Mouse (Mus musculus): Measurements from ENCODE around the gene Cyb5b. TPM values are rescaled to one million over a fixed set of nuclear protein-coding genes. Genes with fewer than 3 reads are reported as not detected.

The Cyb5b gene
- polyA plus RNA-seq, 1 experiment from 2014 or later = 116 TPM

- Histone ChIP-seq H3K4me2 (no peak overlapping the region), H3K4me3 (no peak overlapping the region), H3K9ac (no peak overlapping the region), H3K9me3 (no peaks in the 10 kb centered on the region), H3K4me1 (no peaks in the 10 kb centered on the region), H3K27me3 (replicated peaks) (no peaks in the 10 kb centered on the region), H3K36me3 (replicated peaks) (peaks cover 8% of the 10 kb centered on the region; the same call in 1 of the 2 replicates), H3K27ac (no peak overlapping the region)
- no peak for ATAC-seq (replicated peaks)
These were observed 8.4 kb downstream of the Cyb5b start for GRCm38 (mm10) chr8:107158890-107159289.

- H3K4me2 ChIP-seq = no peak overlapping the region
- H3K4me3 ChIP-seq = no peak overlapping the region
- H3K4me1 ChIP-seq = no peaks in the 10 kb centered on the region
- 85% methylated on average over 7 of the region's 7 CpGs for WGBS
- H3K27me3 ChIP-seq (replicated peaks) = no peaks in the 10 kb centered on the region
- peaks cover 5% of the 10 kb centered on the region for H3K36me3 ChIP-seq (replicated peaks)
- no peak overlapping the region for H3K27ac ChIP-seq
- no peak for ATAC-seq (replicated peaks)
- H3K9ac ChIP-seq = no peak overlapping the region
- H3K9me3 ChIP-seq = no peaks in the 10 kb centered on the region
These were observed 13.9 kb downstream of the Cyb5b start for GRCm38 (mm10) chr8:107164251-107164773.

DNA sequence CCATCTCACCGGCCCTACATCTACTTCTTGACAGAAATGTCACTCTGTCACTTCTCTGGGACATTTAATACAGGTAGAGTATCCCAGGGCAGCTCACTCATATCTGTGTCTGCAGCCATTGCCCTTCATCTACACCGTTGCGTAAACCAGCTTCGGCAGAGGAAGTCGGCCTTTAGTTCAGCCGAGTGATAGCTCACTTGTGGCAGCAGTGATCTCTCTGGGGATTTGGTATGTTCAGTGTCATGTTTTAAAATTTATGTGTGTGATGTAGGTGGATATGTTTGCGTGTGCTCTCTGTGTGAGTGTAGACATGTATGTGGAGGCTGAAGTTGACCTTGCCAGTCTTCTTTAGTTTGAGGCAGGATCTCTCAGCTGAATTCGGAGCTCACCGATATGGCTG is 15.3 kb downstream of the Cyb5b start:
- no peak for ATAC-seq (replicated peaks)
- no peak overlapping the region for H3K27ac ChIP-seq
- no peak overlapping the region for H3K9ac ChIP-seq
- H3K4me3 ChIP-seq = no peak overlapping the region
- H3K36me3 ChIP-seq (replicated peaks) = peaks cover 18% of the 10 kb centered on the region
- no peaks in the 10 kb centered on the region for H3K27me3 ChIP-seq (replicated peaks)
- WGBS = 96% methylated on average over 9 of the region's 9 CpGs
- H3K4me2 ChIP-seq = no peak overlapping the region
- no peaks in the 10 kb centered on the region for H3K9me3 ChIP-seq
- H3K4me1 ChIP-seq = no peaks in the 10 kb centered on the region

DNA sequence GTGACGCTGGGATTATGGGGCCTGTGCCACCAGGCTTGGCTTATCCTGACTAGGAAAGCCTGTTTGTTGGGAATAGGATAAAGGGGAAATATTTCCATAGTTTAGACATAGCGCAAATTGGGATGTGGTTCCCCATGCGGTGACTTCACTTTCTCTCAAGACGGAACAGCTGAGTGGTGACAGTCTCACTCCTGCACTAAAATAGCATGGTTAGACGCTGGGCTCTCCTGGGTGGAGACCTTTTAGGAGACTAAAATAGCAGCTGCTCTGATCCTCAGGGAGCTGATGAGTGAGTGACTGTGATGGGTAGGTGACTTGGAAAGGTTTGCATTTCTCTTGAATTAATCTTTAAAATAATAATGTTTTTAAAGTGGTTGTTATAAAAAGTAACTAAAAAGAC is 17.4 kb downstream of the Cyb5b start:
- Histone ChIP-seq H3K27ac (no peak overlapping the region), H3K4me1 (no peaks in the 10 kb centered on the region), H3K4me3 (no peak overlapping the region), H3K27me3 (replicated peaks) (no peaks in the 10 kb centered on the region), H3K4me2 (no peak overlapping the region), H3K9me3 (no peaks in the 10 kb centered on the region), H3K9ac (no peak overlapping the region), H3K36me3 (replicated peaks) (peaks cover 20% of the 10 kb centered on the region)
- 90% methylated on average over 5 of the region's 5 CpGs for WGBS
- no peak for ATAC-seq (replicated peaks)

DNA sequence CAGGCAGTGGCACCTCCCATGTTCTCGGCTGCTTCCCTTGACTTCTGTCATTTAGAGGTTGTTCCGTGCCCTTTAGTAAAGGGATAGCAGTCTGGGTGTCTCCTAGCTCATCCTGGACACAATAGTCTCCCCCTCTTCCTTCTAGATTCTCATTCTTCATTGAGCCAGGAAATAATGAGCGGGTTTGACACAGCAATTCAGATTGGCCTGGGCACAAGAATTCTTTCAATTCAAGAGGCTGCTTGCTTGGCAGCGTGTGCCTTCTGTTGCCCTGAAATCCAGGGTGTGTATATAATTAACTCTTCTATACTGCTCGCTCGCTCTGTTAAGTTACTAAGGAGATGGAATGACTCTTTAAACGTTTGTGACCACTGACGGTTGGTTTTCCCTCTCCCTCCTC is 21.7 kb downstream of the Cyb5b start:
- no peaks in the 10 kb centered on the region for H3K9me3 ChIP-seq
- no peak overlapping the region for H3K4me2 ChIP-seq
- H3K27me3 ChIP-seq (replicated peaks) = no peaks in the 10 kb centered on the region
- H3K4me1 ChIP-seq = no peaks in the 10 kb centered on the region
- no peak overlapping the region for H3K9ac ChIP-seq
- H3K27ac ChIP-seq = no peak overlapping the region
- peaks cover 15% of the 10 kb centered on the region for H3K36me3 ChIP-seq (replicated peaks)
- ATAC-seq (replicated peaks) = no peak
- H3K4me3 ChIP-seq = no peak overlapping the region
- 62% methylated on average over 8 of the region's 8 CpGs for WGBS

DNA sequence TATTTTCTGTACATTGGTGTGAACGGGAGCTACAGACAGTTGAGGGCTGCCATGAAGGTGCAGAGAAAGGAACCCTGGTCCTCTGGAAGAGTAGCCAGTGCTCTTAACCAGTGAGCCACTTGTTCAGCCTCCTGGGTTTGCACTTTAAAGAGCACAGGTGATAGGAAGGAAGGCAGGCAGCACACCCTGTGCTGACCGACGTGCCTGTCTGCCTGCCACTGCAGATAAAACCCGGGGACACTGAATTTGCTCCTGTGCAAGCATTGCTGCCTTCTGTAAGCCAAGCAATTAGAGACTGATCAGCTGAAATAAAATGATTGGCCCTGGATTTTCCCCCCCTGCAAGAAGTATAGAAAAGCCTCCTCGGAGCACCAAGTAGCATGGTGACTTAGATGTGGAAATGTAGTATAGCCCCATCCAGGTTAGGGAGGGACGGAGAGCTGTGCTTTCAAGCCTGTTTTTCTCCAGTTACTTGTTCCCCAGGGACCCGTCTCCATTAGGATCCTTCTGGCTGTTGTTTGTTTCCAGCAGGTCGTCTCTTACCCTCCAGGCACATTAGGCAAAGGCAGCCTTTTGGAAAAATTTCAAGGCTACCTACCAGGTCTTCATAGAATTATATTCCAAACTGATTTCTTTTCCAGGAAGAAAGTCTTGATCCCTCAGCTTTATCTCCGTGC is 22.7 kb downstream of the Cyb5b start:
- H3K9ac ChIP-seq = no peak overlapping the region
- peaks cover 23% of the 10 kb centered on the region for H3K36me3 ChIP-seq (replicated peaks)
- H3K27ac ChIP-seq = no peak overlapping the region
- H3K9me3 ChIP-seq = no peaks in the 10 kb centered on the region
- H3K4me2 ChIP-seq = no peak overlapping the region
- no peak overlapping the region for H3K4me3 ChIP-seq
- H3K4me1 ChIP-seq = no peaks in the 10 kb centered on the region
- no peak for ATAC-seq (replicated peaks)
- WGBS = 84% methylated on average over 9 of the region's 9 CpGs
- H3K27me3 ChIP-seq (replicated peaks) = no peaks in the 10 kb centered on the region

DNA sequence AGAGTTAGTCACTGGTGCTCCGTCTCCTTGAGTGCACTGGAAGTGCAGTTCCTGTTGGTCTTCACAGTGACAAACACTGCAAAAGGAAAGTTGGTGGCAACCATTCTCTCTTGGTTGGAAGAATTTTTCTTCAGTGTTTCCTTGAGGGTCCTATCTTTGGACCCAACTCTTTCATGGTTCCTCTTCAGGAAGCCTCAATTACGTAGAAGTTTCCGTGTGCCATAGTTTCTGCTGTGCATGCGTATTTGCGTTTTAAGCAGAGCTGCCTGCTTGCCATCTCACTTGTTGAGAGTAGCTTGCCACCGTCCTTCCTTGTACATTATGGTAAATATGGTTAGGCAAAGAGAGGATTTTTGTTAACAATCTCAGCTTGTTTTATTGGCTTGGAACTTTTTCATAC is 30.7 kb downstream of the Cyb5b start:
- H3K4me2 ChIP-seq = no peak overlapping the region
- no peak overlapping the region for H3K27ac ChIP-seq
- peaks cover 49% of the 10 kb centered on the region for H3K36me3 ChIP-seq (replicated peaks)
- WGBS = 96% methylated on average over 6 of the region's 6 CpGs
- ATAC-seq (replicated peaks) = no peak
- H3K9ac ChIP-seq = no peak overlapping the region
- H3K9me3 ChIP-seq = no peaks in the 10 kb centered on the region
- no peaks in the 10 kb centered on the region for H3K27me3 ChIP-seq (replicated peaks)
- H3K4me1 ChIP-seq = no peaks in the 10 kb centered on the region
- H3K4me3 ChIP-seq = no peak overlapping the region

DNA sequence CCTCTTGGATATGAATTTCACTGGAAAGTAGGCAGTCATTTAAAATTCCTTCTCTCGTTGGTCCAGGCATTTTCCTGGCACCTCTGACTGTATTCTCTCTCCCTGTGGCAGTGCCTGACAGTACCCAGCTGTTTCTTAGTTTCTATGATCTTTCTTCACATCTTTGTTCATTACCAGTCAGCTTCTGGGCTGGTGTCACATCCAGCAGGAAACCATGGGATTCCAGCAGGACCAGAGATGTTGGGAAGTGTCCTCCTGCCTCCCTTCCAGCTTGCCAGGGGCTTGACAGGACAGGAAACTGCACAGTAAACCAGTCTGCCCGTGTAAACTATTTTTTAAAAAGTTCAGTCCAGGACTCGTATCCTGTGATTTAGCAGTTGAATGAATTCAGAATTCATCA is 34.6 kb downstream of the Cyb5b start:
- no peak overlapping the region for H3K27ac ChIP-seq
- no peaks in the 10 kb centered on the region for H3K9me3 ChIP-seq
- 82% methylated on average over 3 of the region's 3 CpGs for WGBS
- no peak overlapping the region for H3K4me2 ChIP-seq
- H3K4me3 ChIP-seq = no peak overlapping the region
- no peak for ATAC-seq (replicated peaks)
- H3K9ac ChIP-seq = no peak overlapping the region
- no peaks in the 10 kb centered on the region for H3K4me1 ChIP-seq
- no peaks in the 10 kb centered on the region for H3K27me3 ChIP-seq (replicated peaks)
- H3K36me3 ChIP-seq (replicated peaks) = peaks cover 26% of the 10 kb centered on the region; the same call in 1 of the 2 replicates

GRCm38 (mm10) chr8:107186659-107187390 is 36.4 kb downstream of the Cyb5b start:
- WGBS = 87% methylated on average over 15 of the region's 15 CpGs
- ATAC-seq (replicated peaks) = no peak

GRCm38 (mm10) chr8:107187631-107188030 is 37.2 kb downstream of the Cyb5b start:
- Histone ChIP-seq H3K27ac (peak overlapping the region; percentile 12; the same call in 1 of the 2 replicates), H3K4me1 (no peaks in the 10 kb centered on the region; the same call in 1 of the 2 replicates), H3K36me3 (replicated peaks) (peaks cover 19% of the 10 kb centered on the region; the same call in 1 of the 2 replicates), H3K4me3 (no peak overlapping the region), H3K9ac (no peak overlapping the region), H3K27me3 (replicated peaks) (no peaks in the 10 kb centered on the region), H3K4me2 (no peak overlapping the region), H3K9me3 (no peaks in the 10 kb centered on the region)
- no peak for ATAC-seq (replicated peaks)
- WGBS = 54% methylated on average over 5 of the region's 5 CpGs

More at GRCm38 (mm10) chr8:107186659-107187390, 36.4 kb downstream of the Cyb5b start:
- peaks cover 19% of the 10 kb centered on the region; the same call in 1 of the 2 replicates for H3K36me3 ChIP-seq (replicated peaks)
- H3K9me3 ChIP-seq = no peaks in the 10 kb centered on the region
- H3K4me1 ChIP-seq = no peaks in the 10 kb centered on the region
- H3K9ac ChIP-seq = no peak overlapping the region
- H3K27ac ChIP-seq = no peak overlapping the region
- no peaks in the 10 kb centered on the region for H3K27me3 ChIP-seq (replicated peaks)
- no peak overlapping the region for H3K4me3 ChIP-seq
- no peak overlapping the region for H3K4me2 ChIP-seq

DNA sequence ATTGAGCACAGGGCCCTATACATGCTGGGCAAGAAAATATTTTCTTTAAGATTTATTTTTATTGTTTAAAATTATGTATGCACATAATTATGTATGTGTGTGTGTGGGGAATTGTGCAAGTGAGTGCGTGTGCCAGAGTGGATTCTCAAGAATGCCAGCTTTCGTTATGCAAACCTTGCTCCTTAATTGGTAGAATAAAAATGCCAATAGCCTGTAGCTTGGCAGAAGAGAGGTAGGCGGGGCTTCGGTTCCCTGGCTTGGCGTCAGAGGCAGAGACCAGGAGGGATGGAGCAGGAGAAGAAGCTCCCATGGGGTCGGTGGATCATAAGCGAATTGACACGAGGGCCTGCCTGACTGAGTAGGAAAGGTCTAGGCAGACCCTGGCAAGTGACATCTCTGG is 42.2 kb downstream of the Cyb5b start:
- no peak overlapping the region for H3K9ac ChIP-seq
- no peak for ATAC-seq (replicated peaks)
- 64% methylated on average over 8 of the region's 8 CpGs for whole genome bisulfite sequencing
- H3K4me2 ChIP-seq = no peak overlapping the region
- H3K27me3 ChIP-seq (replicated peaks) = no peaks in the 10 kb centered on the region
- H3K4me1 ChIP-seq = no peaks in the 10 kb centered on the region; the same call in 1 of the 2 replicates
- H3K36me3 ChIP-seq (replicated peaks) = no peaks in the 10 kb centered on the region
- H3K9me3 ChIP-seq = no peaks in the 10 kb centered on the region
- H3K27ac ChIP-seq = no peak overlapping the region
- no peak overlapping the region for H3K4me3 ChIP-seq

DNA sequence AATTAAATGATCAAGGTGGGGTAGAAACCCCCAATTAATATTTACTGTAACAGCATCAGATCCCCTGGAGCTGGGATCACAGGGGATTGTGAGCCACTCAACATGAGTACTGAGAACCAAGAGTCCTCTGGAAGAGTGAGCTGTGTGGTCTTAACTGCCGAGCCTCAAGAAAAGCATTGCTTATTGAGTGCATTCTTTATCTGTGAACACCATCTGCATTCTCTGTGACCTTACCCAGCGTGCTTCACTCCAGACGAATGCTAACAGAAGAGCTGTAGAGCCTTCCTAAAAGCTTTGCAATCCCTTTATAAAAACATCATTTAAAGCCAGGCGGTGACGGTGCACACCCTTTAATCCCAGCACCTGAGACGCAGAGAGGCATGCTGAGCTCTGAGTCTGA is 42.9 kb downstream of the Cyb5b start:
- Histone ChIP-seq H3K4me1 (no peaks in the 10 kb centered on the region; the same call in 1 of the 2 replicates), H3K4me3 (no peak overlapping the region), H3K4me2 (no peak overlapping the region), H3K9ac (no peak overlapping the region), H3K9me3 (no peaks in the 10 kb centered on the region), H3K27ac (no peak overlapping the region), H3K27me3 (replicated peaks) (no peaks in the 10 kb centered on the region), H3K36me3 (replicated peaks) (no peaks in the 10 kb centered on the region)
- no peak for ATAC-seq (replicated peaks)
- WGBS = 73% methylated on average over 6 of the region's 6 CpGs
